Mouse (Mus musculus): ENCODE measurements around the gene Tomm20l.

Gene Tomm20l

DNA sequence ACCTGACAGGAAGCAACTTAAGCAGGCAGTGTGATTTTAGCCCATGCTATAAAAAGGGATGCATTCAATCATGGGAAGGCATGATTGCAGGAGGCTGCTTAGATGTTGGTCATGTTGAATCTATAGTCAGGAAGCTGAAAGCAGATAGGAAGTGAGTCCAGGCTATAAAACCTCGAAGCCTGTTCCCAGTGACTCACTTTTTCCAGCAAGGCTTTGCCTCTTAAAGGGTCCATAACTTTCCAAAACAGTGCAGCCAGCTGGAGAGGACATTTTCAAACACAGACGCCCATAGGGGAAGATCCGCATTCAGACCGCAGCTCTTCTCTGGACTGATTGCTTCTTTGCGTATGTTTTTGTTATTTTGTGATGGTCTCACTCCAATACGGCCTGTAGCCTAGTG lies 43.8 kb downstream of the Tomm20l start:
- DNase-seq (ENCODE audit: low read depth, low spot score), result no peak

GRCm38 (mm10) chr12:71157974-71158373 lies 46.7 kb downstream of the Tomm20l start:
- DNase-seq (ENCODE audit: low read depth, low spot score), result no peak

- no peak for DNase-seq (ENCODE audit: low read depth, low spot score)
These were observed 53.2 kb downstream of the Tomm20l start for GRCm38 (mm10) chr12:71164410-71164809.

DNA sequence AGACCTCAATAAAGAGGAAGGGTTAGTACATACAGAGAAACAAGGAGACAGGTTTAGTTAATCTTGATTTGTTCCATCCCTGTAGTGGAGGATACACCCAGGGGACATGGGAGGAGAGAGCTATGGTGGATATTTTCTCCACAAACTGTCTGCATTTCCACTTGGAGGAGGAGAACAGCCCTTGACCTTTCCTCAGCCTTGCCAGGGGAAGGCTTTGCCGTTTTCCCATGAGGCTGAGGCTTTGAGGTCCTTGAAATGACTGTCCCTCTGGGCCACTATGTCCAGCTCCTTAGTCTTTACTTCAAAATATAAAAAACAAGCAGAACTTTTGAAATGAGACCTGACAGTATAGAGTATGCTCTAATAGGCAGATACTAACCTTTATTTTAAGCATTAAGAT lies 58.7 kb downstream of the Tomm20l start:
- DNase-seq (ENCODE audit: low read depth, low spot score), result no peak

Measured in mesoderm, embryonic 11.5 days (tissue).